Mouse (Mus musculus) midbrain, embryonic 13.5 days (tissue): ENCODE results near the gene Pclo. TPM values are rescaled to one million over a fixed set of nuclear protein-coding genes. Genes with fewer than 3 reads are reported as not detected.

Experiments
- ATAC-seq: fragments of 200-750 bp; cut with Nextera tagmentation; 2 replicates; pipeline ENCODE4 v1.8.0; 2017; ENCODE audit warnings: mild to moderate bottlenecking, moderate TSS enrichment, moderate library complexity
- H3K27ac ChIP-seq: fragments of 300-500 bp; sonication (generic); 2 replicates; pipeline ENCODE4 v1.5.1; 2015; ENCODE audit warnings: inconsistent platforms, mild to moderate bottlenecking, moderate library complexity
- H3K27me3 ChIP-seq: fragments of 300-500 bp; sonication (generic); 2 replicates; pipeline ENCODE4 v1.6.1; 2015; ENCODE audit warnings: mild to moderate bottlenecking, inconsistent platforms
- H3K36me3 ChIP-seq: fragments of 300-500 bp; sonication (generic); 2 replicates; pipeline ENCODE4 v1.6.1; 2015; ENCODE audit warnings: mild to moderate bottlenecking, inconsistent platforms
- H3K4me1 ChIP-seq: fragments of 300-500 bp; sonication (generic); replicated peaks from 2 replicates; pipeline ENCODE4 v1.6.1; 2015; ENCODE audit warnings: inconsistent platforms
- H3K4me2 ChIP-seq: fragments of 300-500 bp; sonication (generic); replicated peaks from 2 replicates; pipeline ENCODE4 v1.6.1; 2015; ENCODE audit warnings: moderate library complexity, mild to moderate bottlenecking, inconsistent platforms
- H3K4me3 ChIP-seq: fragments of 300-500 bp; sonication (generic); replicated peaks from 2 replicates; pipeline ENCODE4 v1.5.1; 2015; ENCODE audit warnings: mild to moderate bottlenecking, inconsistent platforms
- H3K9ac ChIP-seq: fragments of 300-500 bp; sonication (generic); replicated peaks from 2 replicates; pipeline ENCODE4 v1.6.1; 2015; ENCODE audit warnings: mild to moderate bottlenecking, inconsistent platforms
- H3K9me3 ChIP-seq: fragments of 300-500 bp; sonication (generic); 2 replicates; pipeline ENCODE4 v1.6.1; 2016; ENCODE audit warnings: mild to moderate bottlenecking, inconsistent platforms
- WGBS: fragments of 180-500 bp; shearing (Covaris S2); methylation state at CpG from one replicate; pipeline ENCODE4 v1.1.7; 2015; 5-methylcytosine and 5-hydroxymethylcytosine counted together
- polyA plus RNA-seq: library from polyadenylated mRNA; unstranded; fragments of >200 nt; fragmentation: Nextera tagmentation; extraction: Ambion mirVana; gene quantifications from 2 replicates; pipeline ENCODE4 v1.2.1, GENCODE M21; 2015

Gene Pclo
- polyA plus RNA-seq, 1 experiment from 2014 or later: 7.2 TPM

DNA sequence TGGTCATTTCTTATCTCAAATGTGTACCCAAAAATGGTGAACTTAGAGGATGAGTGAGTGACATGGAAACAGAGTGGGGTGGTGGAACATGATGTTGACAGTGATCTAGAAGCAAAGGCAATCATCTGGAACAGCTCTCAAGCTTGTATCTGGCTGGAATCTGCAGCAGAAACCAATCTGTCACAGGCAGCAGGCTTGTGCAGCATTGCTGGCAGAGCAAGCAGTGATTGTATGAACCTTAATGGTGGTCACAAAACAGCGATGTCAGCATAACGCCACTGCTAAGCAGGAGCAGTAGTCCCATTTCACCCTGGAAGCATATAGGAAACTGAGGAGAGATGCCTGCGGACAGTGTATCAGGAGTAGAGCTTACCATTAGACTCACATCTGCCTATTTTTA lies 76.8 kb downstream of the Pclo start:
- ATAC-seq: no peak
- no peaks in the 10 kb centered on the region for H3K9me3 ChIP-seq
- no peaks in the 10 kb centered on the region for H3K27me3 ChIP-seq
- H3K4me3 ChIP-seq: no peak overlapping the region
- no peak overlapping the region for H3K27ac ChIP-seq
- no peak overlapping the region for H3K4me2 ChIP-seq
- 88% methylated on average over 3 of the region's 3 CpGs for WGBS
- H3K36me3 ChIP-seq: no peaks in the 10 kb centered on the region
- peaks cover 8% of the 10 kb centered on the region; the same call in 1 of the 2 replicates for H3K4me1 ChIP-seq
- H3K9ac ChIP-seq: no peak overlapping the region

DNA sequence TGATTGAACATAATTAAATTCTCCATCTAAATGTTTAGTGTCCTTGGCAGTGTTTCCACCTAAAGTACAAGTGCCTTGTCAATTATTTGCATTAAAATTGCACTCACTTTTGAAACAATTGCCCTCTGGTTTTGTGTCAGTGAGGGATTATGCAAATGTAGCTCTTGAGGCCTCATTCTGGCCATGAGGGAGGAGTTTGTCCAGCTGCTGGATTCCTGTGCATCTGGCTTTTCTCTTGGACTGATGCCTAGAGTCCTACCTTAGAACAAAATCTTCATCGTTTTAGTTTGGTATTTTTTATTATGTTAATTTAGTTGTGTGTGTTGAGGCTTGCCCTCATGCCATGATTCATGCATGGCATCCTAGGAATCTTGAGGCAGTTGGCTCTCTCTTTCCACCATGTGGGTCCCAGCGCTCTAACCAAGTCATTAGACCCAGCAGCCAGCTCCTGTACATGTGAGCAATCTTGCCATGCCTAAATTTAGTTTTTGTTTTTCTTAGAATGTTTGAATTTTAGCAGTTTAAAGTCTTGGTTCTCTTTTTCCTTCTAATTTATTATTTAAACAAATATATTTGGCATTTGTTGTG lies 80.8 kb downstream of the Pclo start:
- ATAC-seq: peak; percentile 67
- H3K27me3 ChIP-seq: no peaks in the 10 kb centered on the region

DNA sequence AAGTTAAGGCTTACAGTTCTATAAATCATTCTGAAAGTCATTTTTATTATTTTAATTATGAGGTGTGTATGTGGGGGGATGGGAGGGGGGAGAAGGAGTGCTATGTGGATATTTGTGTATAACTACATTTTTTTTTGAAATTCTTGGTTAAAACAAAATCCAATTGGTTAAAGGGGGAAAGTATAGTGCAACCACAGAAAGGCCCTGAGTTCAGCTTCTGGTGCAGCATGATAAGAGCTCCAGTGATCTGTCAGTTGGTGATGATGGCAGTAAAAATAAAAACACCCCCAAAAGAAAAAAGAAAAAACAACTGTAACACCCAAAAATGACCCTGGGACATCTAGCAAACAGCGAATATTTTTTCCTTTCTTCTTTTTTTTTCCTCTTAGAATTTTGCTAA lies 93.6 kb downstream of the Pclo start:
- Histone ChIP-seq H3K36me3 (no peaks in the 10 kb centered on the region), H3K9ac (no peak overlapping the region), H3K4me2 (no peak overlapping the region), H3K27me3 (no peaks in the 10 kb centered on the region), H3K4me3 (no peak overlapping the region), H3K27ac (no peak overlapping the region), H3K4me1 (no peaks in the 10 kb centered on the region), H3K9me3 (no peaks in the 10 kb centered on the region)
- ATAC-seq: no peak
- 58% methylated on average over 1 of the region's 1 CpGs for WGBS

More for the DNA sequence above, 80.8 kb downstream of the Pclo start:
- Histone ChIP-seq H3K9me3 (no peaks in the 10 kb centered on the region), H3K36me3 (no peaks in the 10 kb centered on the region), H3K27ac (no peak overlapping the region), H3K4me3 (no peak overlapping the region), H3K4me1 (peaks cover 8% of the 10 kb centered on the region; the same call in 1 of the 2 replicates), H3K4me2 (no peak overlapping the region), H3K9ac (no peak overlapping the region)
- 43% methylated on average over 2 of the region's 2 CpGs for WGBS

DNA sequence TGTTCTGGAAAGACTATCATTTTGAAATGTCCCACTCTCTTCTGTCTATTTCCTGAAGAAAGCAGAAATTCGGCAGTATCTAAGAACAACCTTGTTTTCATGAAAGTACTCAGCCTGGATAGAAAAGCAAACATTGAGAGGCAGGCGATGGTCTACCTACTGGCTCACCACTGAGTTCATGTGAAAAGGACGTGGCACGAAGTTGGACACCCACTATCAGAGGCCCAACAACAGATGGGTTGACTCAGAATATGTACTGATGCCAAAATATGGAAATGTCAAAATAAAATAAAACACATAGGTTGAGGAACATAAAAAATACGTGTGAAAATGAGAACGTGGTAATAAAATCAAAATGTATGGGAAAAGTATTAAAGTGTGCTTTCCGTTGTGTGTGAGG lies 106.4 kb downstream of the Pclo start:
- Histone ChIP-seq H3K4me1 (no peaks in the 10 kb centered on the region), H3K36me3 (no peaks in the 10 kb centered on the region), H3K4me3 (no peak overlapping the region), H3K27ac (no peak overlapping the region), H3K9me3 (no peaks in the 10 kb centered on the region), H3K4me2 (no peak overlapping the region), H3K9ac (no peak overlapping the region), H3K27me3 (no peaks in the 10 kb centered on the region)
- ATAC-seq: no peak
- 87% methylated on average over 7 of the region's 7 CpGs for WGBS

DNA sequence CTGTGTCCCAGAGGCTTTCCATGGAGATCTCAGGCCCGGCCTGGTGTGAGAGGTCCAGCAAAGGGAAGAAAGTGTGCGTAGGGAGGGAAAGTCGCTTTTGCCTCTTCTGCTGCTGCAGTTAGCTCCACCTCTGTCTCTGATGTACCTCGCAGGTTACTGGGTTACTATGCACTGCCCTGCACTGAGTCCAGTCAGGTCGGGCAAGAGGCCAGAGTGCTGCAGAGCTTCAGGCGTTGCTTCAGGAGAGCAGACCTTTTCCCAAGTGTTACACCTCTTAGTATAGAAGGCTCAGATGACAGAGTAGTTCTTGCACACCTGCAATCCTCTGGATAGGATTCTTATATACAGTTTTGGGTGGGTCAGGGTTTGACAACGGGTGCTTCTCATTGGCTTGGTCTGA lies 108.6 kb downstream of the Pclo start:
- WGBS: 74% methylated on average over 7 of the region's 7 CpGs
- Histone ChIP-seq H3K36me3 (no peaks in the 10 kb centered on the region), H3K4me2 (no peak overlapping the region), H3K27ac (no peak overlapping the region), H3K4me3 (no peak overlapping the region), H3K4me1 (no peaks in the 10 kb centered on the region), H3K27me3 (no peaks in the 10 kb centered on the region), H3K9ac (no peak overlapping the region), H3K9me3 (no peaks in the 10 kb centered on the region)
- no peak for ATAC-seq

DNA sequence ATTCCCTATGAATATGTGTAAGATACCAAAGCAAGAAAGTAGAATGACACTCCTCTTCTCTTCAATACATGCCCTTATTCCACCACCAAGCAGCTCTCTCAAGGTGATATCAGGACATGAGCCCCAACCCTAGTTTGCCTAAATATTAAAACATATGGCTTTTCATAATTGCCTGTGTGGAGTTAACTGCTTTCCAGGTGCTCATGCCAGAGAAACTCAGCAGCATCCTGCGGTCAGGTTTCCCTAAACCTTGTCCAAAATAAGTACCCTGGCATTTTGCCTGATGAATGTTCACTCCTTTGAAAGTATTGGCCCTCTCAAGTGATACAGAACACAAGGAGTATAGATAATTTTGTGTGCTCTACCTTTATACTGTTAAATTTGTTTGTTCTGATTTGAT lies 126.5 kb downstream of the Pclo start:
- WGBS: 97% methylated on average over 1 of the region's 1 CpGs
- no peak for ATAC-seq
- no peaks in the 10 kb centered on the region for H3K36me3 ChIP-seq
- no peak overlapping the region for H3K4me3 ChIP-seq
- H3K4me1 ChIP-seq: no peaks in the 10 kb centered on the region
- H3K27ac ChIP-seq: no peak overlapping the region
- H3K9ac ChIP-seq: no peak overlapping the region
- H3K27me3 ChIP-seq: no peaks in the 10 kb centered on the region
- no peaks in the 10 kb centered on the region for H3K9me3 ChIP-seq
- no peak overlapping the region for H3K4me2 ChIP-seq

DNA sequence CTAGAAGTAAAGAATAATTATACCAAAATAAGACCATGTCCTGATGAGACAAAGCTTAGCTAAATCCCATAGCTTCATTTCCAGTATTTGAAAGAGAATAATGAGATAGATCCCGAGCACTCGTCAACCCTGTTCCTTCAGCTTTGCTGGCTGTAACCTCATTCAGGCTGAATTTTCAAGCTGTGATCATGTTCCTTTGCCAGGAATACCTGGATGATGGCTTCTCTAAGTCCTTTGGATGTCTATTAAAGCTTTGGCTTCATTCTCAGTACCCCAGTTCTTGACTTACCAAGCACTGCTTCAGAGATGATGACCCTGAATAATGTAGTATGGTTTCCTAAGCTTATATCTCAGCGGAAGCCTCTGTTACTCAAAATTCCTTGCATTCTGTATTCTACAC lies 131.1 kb downstream of the Pclo start:
- no peak for ATAC-seq
- Histone ChIP-seq H3K4me3 (no peak overlapping the region), H3K4me1 (no peaks in the 10 kb centered on the region), H3K36me3 (no peaks in the 10 kb centered on the region), H3K4me2 (no peak overlapping the region), H3K27ac (no peak overlapping the region), H3K9me3 (no peaks in the 10 kb centered on the region), H3K27me3 (no peaks in the 10 kb centered on the region), H3K9ac (no peak overlapping the region)
- 82% methylated on average over 3 of the region's 3 CpGs for WGBS

DNA sequence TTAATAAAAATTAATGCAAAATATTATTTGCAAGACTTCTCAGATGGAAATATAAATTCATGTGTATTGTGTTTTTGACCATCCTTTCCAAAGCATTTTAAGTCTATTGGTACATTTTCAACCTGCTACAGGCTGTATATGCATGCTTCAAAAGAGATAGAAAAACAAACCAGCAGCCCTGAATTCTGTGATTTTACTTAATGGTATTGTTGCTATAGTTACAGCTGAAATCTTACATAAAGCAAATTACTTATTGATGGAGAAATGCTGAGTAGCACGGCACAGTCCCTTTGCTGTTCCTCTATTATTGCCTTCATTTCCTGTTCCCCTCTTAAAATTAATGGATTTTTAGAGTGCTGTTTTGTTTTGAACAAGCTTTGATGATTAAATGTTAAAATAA lies 145.9 kb downstream of the Pclo start:
- no peaks in the 10 kb centered on the region for H3K27me3 ChIP-seq
- H3K36me3 ChIP-seq: no peaks in the 10 kb centered on the region
- 72% methylated on average over 1 of the region's 1 CpGs for WGBS
- no peak overlapping the region for H3K4me2 ChIP-seq
- ATAC-seq: no peak
- H3K9ac ChIP-seq: no peak overlapping the region
- no peak overlapping the region for H3K4me3 ChIP-seq
- H3K9me3 ChIP-seq: no peaks in the 10 kb centered on the region
- H3K27ac ChIP-seq: no peak overlapping the region
- no peaks in the 10 kb centered on the region for H3K4me1 ChIP-seq

DNA sequence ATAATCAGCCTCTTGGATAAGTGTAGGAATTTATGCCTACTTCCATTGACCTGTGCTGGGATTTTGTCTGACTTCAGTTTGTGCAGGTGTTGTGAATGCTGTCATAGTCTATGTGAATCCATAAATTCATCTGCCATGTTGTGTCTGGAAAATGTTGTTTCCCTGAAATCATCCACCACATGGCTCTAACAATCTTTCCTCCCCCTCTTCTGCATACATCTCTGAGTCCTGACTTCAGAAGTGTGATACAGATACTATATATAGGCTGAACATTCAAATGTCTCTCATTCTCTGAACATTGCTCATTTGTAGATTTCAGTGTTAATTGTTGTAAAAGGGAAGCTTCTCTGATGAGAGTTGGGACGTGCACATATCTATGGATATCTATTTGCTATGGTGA lies 147.5 kb downstream of the Pclo start:
- Histone ChIP-seq H3K9ac (no peak overlapping the region), H3K9me3 (no peaks in the 10 kb centered on the region), H3K27me3 (no peaks in the 10 kb centered on the region), H3K4me2 (no peak overlapping the region), H3K27ac (no peak overlapping the region), H3K4me1 (no peaks in the 10 kb centered on the region), H3K36me3 (no peaks in the 10 kb centered on the region), H3K4me3 (no peak overlapping the region)
- no peak for ATAC-seq
- WGBS: 89% methylated on average over 1 of the region's 1 CpGs

DNA sequence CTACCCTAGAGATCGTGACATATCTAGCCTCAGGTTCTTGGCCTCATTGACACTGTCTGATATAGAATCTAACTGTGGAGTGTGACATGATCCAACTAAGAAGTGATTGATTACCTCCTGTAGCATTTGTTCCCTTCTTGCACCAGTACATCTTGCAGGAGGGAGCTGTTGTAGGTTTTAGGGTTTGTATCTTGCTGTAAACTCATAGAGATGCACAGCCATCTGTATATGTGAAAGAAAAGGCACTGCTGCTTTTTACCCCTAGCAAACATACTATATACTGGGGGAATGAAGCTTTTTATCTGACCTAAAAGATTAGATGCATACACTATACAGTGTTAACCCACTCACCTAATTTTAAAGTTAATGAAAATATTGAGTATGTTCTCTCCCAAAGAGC lies 147.9 kb downstream of the Pclo start:
- Histone ChIP-seq H3K4me3 (no peak overlapping the region), H3K9me3 (no peaks in the 10 kb centered on the region), H3K36me3 (no peaks in the 10 kb centered on the region), H3K27me3 (no peaks in the 10 kb centered on the region), H3K4me2 (no peak overlapping the region), H3K9ac (no peak overlapping the region), H3K4me1 (no peaks in the 10 kb centered on the region), H3K27ac (no peak overlapping the region)
- WGBS: 100% methylated on average over 1 of the region's 1 CpGs
- no peak for ATAC-seq

DNA sequence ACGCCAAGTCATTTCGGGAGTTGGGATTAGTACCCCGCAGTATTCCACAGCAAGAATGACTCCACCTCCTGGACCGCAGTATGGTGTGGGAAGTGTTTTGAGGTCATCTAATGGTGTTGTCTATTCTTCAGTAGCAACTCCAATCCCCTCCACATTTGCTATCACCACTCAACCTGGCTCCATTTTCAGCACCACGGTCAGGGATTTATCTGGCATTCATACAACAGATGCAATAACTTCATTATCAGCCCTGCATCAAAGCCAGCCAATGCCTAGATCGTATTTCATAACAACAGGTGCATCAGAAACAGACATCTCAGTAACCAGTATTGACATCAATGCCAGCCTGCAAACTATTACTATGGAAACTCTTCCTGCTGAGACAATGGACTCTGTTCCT lies 165.7 kb downstream of the Pclo start:
- peaks cover 72% of the 10 kb centered on the region for H3K36me3 ChIP-seq
- ATAC-seq: no peak
- 90% methylated on average over 6 of the region's 6 CpGs for WGBS

DNA sequence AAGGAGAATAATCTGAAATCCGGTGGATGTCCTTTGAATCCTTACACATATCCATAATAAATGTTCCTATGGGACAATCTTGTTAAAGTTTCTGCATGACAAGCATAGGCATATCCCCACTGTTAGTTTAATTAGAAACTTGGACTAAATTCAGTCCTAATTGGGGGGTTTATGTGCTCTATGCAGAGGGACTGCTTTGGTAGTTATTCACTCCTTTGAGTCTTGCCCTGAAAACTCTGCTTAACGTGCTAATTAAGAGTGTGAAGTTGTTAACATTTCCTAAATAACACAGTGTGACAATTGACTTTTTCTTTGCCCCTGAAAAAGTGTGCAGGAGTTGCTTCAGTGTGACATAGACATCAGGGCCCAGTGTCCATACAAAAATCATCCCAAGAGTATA lies 177.3 kb downstream of the Pclo start:
- no peak for ATAC-seq
- H3K27me3 ChIP-seq: no peaks in the 10 kb centered on the region
- H3K27ac ChIP-seq: no peak overlapping the region
- H3K4me3 ChIP-seq: no peak overlapping the region
- no peaks in the 10 kb centered on the region for H3K9me3 ChIP-seq
- no peak overlapping the region for H3K4me2 ChIP-seq
- no peak overlapping the region for H3K9ac ChIP-seq
- 73% methylated on average over 2 of the region's 2 CpGs for WGBS
- no peaks in the 10 kb centered on the region for H3K4me1 ChIP-seq
- no peaks in the 10 kb centered on the region for H3K36me3 ChIP-seq

More for the DNA sequence above, 165.7 kb downstream of the Pclo start:
- no peak overlapping the region for H3K4me3 ChIP-seq
- no peak overlapping the region for H3K9ac ChIP-seq
- H3K9me3 ChIP-seq: no peaks in the 10 kb centered on the region
- no peaks in the 10 kb centered on the region for H3K27me3 ChIP-seq
- H3K4me2 ChIP-seq: no peak overlapping the region
- H3K4me1 ChIP-seq: no peaks in the 10 kb centered on the region
- no peak overlapping the region for H3K27ac ChIP-seq

DNA sequence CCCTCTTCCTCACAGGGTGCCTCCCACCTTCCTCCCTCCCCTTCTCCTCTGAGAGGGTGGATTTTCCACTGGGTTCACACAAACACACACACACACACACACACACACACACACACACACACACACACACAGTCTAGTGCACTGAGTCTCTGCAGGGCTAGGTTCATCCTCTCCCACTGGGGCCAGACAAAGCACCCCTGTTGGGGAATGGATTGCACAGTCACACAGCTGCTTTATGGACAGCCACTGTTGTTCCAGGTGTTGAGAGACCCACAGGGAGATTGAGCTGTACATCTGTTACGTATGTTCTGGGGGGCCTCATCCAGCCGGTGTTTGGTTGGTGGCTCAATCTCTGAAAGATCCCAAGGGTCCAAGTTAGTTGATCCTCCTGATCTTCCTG lies 182.0 kb downstream of the Pclo start:
- 83% methylated on average over 2 of the region's 2 CpGs for WGBS
- no peaks in the 10 kb centered on the region for H3K27me3 ChIP-seq
- H3K36me3 ChIP-seq: no peaks in the 10 kb centered on the region
- H3K9me3 ChIP-seq: no peaks in the 10 kb centered on the region
- ATAC-seq: no peak
- H3K4me3 ChIP-seq: no peak overlapping the region
- no peak overlapping the region for H3K9ac ChIP-seq
- no peaks in the 10 kb centered on the region for H3K4me1 ChIP-seq
- H3K27ac ChIP-seq: no peak overlapping the region
- no peak overlapping the region for H3K4me2 ChIP-seq
